Mouse (Mus musculus): ENCODE results near the gene Clrn2.

- TF ChIP-seq CTCF (IDR thresholded peaks at IDR 0.05; ENCODE audit: low read depth, low read length): no peak
- TF ChIP-seq POLR2A (IDR thresholded peaks at IDR 0.05; ENCODE audit: borderline replicate concordance, low read depth, low read length): no peak
Measured at GRCm38 (mm10) chr5:45481125-45481524, 27.6 kb downstream of the Clrn2 start.
